Mouse (Mus musculus) limb, embryonic 11.5 days (tissue): ENCODE measurements around the gene AI467606. TPM values are rescaled to one million over a fixed set of nuclear protein-coding genes. Genes with fewer than 3 reads are reported as not detected.

Source experiments
- ATAC-seq: fragments of 200-750 bp; cut with Nextera tagmentation; 2 replicates; pipeline ENCODE4 v1.8.0; 2017; ENCODE audit warnings: low read depth; ENCODE audit not compliant: insufficient number of reproducible peaks, low FRiP score, low TSS enrichment
- DNase-seq: peaks from one replicate; pipeline ENCODE4 v3.0.0-alpha.2; 2015; ENCODE audit warnings: low spot score
- H3K27ac ChIP-seq: fragments of 300-500 bp; sonication (generic); replicated peaks from 2 replicates; pipeline ENCODE4 v1.5.1; 2014; ENCODE audit warnings: low read depth, mild to moderate bottlenecking, low read length
- H3K27me3 ChIP-seq: fragments of 300-500 bp; sonication (generic); 2 replicates; pipeline ENCODE4 v1.6.1; 2014; ENCODE audit warnings: mild to moderate bottlenecking, low read length, mixed read lengths; ENCODE audit not compliant: control insufficient read depth, insufficient read depth
- H3K36me3 ChIP-seq: fragments of 300-500 bp; sonication (generic); 2 replicates; pipeline ENCODE4 v1.6.1; 2014; ENCODE audit warnings: mild to moderate bottlenecking, low read length, moderate library complexity, mixed read lengths; ENCODE audit not compliant: control insufficient read depth, insufficient read depth
- H3K4me1 ChIP-seq: fragments of 300-500 bp; sonication (generic); 2 replicates; pipeline ENCODE4 v1.6.1; 2014; ENCODE audit warnings: low read length, mixed read lengths; ENCODE audit not compliant: control insufficient read depth, insufficient read depth
- H3K4me2 ChIP-seq: fragments of 300-500 bp; sonication (generic); 2 replicates; pipeline ENCODE4 v1.6.1; 2014; ENCODE audit warnings: low read depth, mild to moderate bottlenecking, moderate library complexity; ENCODE audit not compliant: severe bottlenecking
- H3K4me3 ChIP-seq: fragments of 300-500 bp; sonication (generic); 2 replicates; pipeline ENCODE4 v1.5.1; 2014; ENCODE audit warnings: low read depth, low read length
- H3K9ac ChIP-seq: fragments of 300-500 bp; sonication (generic); 2 replicates; pipeline ENCODE4 v1.6.1; 2014; ENCODE audit warnings: mild to moderate bottlenecking, low read length
- H3K9me3 ChIP-seq: fragments of 300-500 bp; sonication (generic); 2 replicates; pipeline ENCODE4 v1.6.1; 2016; ENCODE audit warnings: low read length; ENCODE audit not compliant: control insufficient read depth
- WGBS: fragments of 180-500 bp; shearing (Covaris S2); extraction: QIAGEN DNeasy Blood & Tissue Kit; methylation state at CpG from one replicate; pipeline ENCODE4 v1.1.7; 2014; 5-methylcytosine and 5-hydroxymethylcytosine counted together
- polyA plus RNA-seq: library from polyadenylated mRNA; unstranded; fragments of >200 nt; fragmentation: Nextera tagmentation; extraction: Ambion mirVana; gene quantifications from 2 replicates; pipeline ENCODE4 v1.2.1, GENCODE M21; 2014

Gene AI467606
- polyA plus RNA-seq, 1 experiment from 2014 or later = 1.7 TPM

DNA sequence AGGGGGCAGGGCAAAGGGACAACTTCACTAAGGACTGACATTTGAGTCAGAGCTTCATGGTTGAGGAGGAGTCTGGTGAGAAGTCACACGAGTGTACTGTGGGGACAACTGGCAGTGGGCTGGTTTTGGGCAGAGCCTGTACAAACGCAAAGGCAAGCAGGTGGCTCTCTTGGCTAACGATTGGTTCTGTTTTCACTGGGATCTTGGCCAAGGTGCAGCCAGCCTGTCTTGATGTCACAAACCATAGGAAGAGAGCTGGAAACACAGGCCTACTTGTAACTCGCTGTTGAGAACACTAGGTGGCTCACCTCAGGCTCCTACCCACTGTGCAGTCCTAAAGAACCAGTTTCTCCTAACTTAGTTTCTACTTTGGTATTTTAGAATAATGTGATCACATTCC is 38.5 kb downstream of the AI467606 start:
- DNase-seq (no peak), ATAC-seq (no peak)
- 28% methylated on average over 4 of the region's 4 CpGs for WGBS

DNA sequence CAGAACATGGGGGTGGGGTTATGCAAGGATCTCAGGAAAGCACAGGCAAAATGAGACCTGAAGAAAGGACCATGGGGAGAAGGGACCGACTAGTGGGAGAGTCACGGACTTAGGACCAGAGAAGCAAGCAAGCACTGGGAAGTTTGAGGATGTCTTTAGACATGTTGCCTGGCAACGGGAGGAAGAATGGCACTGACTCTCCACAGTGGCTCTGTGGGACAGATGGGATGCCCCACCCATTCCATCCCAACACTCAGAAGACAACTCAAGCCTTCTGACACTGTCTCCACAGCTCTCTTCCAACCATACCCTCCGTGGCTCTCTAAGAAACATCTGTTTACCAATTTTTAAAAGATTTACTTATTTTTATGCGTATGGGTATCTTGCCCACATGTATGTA is 42.0 kb downstream of the AI467606 start:
- Histone ChIP-seq H3K27me3 (no peaks in the 10 kb centered on the region), H3K36me3 (no peaks in the 10 kb centered on the region), H3K4me1 (no peaks in the 10 kb centered on the region), H3K4me2 (no peak overlapping the region), H3K9ac (no peak overlapping the region), H3K4me3 (no peak overlapping the region), H3K9me3 (no peaks in the 10 kb centered on the region), H3K27ac (no peak overlapping the region)
- WGBS = 78% methylated on average over 5 of the region's 5 CpGs
- ATAC-seq (no peak), DNase-seq (no peak)

More for the DNA sequence above, 38.5 kb downstream of the AI467606 start:
- H3K4me3 ChIP-seq = no peak overlapping the region
- no peak overlapping the region for H3K27ac ChIP-seq
- H3K36me3 ChIP-seq = no peaks in the 10 kb centered on the region
- H3K9ac ChIP-seq = no peak overlapping the region
- no peaks in the 10 kb centered on the region for H3K4me1 ChIP-seq
- no peak overlapping the region for H3K4me2 ChIP-seq
- H3K27me3 ChIP-seq = no peaks in the 10 kb centered on the region
- no peaks in the 10 kb centered on the region for H3K9me3 ChIP-seq

DNA sequence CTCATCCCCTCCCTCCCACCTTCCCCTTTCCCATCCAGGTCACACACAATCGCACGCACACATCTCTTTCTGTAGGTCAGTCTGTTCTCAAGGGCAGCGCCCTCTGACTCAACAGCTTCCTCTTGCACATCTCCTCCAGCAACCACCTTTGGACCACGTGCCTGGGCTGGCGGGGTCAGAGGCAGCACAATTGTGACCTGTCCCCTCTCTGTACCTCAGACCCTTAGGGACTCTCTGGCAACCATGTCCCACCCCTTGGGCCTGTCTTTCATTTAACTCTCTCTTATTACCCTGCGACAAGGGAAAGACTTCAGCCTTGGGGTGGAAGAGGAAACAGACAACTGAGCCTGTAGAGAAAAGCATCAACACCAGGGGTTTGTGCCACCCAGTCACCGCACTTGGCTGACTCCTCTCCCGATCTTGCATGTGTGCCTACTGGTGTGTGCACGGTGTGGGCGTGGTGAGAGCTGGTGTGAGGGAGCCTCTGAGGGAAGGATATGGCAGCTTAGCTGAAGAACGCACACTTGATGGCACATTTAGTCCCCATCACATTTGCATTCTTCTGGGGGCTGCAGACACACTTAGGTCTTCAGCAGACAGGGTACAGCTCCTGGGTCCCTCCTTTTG is 43.8 kb downstream of the AI467606 start:
- Histone ChIP-seq H3K27me3 (no peaks in the 10 kb centered on the region), H3K4me1 (no peaks in the 10 kb centered on the region), H3K4me2 (no peak overlapping the region)

DNA sequence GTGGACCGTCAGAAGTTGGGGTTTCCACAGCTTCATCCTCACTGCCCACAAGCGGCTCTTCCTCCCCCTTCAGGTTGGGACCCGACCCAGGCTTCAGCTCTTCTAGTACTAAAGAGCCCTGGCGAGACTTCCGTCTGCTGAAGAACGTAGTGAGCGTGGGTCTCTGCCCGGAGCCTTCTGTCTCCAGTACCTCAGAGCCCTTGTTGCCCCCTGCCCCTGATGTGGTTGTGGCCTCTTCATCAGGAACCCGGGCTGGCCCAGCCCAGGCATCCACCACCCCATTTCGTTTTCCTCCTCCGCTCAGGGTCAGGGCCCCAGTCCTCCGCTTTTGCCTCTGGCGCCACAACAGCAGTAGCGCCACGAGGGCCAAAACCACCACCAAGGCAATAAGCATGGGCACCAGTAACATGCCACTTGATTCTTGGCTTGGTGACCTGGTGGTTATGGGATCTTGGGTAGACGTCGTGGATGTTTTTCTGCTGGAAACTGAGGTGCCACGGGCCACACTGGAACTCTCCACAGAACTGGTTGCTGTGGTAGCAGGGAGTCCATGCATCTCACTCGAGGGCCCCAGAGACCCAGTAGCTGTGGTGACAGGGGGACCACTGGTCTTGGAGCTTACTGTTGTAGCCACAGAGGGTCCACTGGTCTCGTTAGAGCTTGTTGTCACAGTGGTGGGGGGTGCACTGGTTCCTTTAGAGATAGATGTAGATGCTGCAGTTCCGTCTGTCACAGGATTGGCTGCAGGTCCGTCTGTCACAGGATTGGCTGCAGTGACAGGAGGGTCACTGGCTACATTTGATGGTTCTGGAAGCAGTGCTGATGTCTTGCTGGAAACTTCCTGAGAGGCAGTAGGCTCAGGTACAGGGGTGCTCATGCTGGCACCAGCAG is 45.3 kb downstream of the AI467606 start:
- DNase-seq = no peak
- Histone ChIP-seq H3K4me1 (no peaks in the 10 kb centered on the region), H3K4me2 (no peak overlapping the region), H3K27me3 (no peaks in the 10 kb centered on the region), H3K4me3 (no peak overlapping the region), H3K9me3 (no peaks in the 10 kb centered on the region), H3K27ac (no peak overlapping the region), H3K9ac (no peak overlapping the region), H3K36me3 (no peaks in the 10 kb centered on the region)
- 85% methylated on average over 22 of the region's 22 CpGs for WGBS
- ATAC-seq = no peak

More for the DNA sequence above, 43.8 kb downstream of the AI467606 start:
- Histone ChIP-seq H3K9me3 (no peaks in the 10 kb centered on the region), H3K4me3 (no peak overlapping the region), H3K27ac (no peak overlapping the region), H3K9ac (no peak overlapping the region), H3K36me3 (no peaks in the 10 kb centered on the region)
- WGBS = 85% methylated on average over 11 of the region's 11 CpGs
- ATAC-seq = no peak
- DNase-seq = no peak

DNA sequence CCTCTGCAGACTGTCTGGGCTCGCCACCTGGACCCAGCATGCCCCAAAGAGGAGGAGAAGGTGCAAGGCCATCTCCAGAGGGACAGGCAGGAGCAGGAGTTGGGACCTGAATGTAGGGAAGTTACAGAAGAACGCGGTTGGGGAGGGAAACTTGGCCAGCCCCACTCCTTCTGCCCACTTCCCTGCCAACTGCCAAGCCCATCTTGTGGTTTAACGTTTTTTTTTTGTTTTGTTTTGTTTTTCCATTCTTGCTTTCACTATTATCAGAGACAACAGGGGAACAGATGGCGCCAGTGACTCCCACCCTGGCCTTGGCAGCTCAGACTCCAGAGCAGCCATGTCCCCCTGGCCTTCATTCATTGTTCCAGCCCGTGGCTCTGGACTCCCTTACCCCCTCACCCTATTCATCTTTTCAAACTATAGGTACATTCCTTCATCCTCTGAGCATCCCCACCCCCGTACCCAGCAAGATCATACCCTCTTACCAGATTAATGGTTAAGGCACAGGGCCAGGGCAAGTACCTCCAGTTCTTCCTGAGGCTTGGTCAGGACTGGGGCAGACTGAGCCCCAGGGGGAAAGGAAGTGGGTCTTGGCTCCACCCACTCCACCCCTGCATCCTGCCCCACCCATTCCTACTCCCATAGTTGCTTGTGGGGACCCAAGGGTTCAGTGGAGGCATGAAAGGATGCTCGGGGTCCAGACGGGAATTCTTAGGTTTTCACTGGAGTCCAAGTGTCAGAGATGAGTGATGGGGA is 46.3 kb downstream of the AI467606 start, which contains the start of gene Spn:
TSS of gene Spn (minus strand) at position 562 of the 756 bp plus-strand sequence.
- WGBS = 79% methylated on average over 9 of the region's 9 CpGs
- H3K4me1 ChIP-seq = no peaks in the 10 kb centered on the region
- H3K4me2 ChIP-seq = no peak within 1 kb of the TSS
- no peaks in the 10 kb centered on the region for H3K36me3 ChIP-seq
- H3K27ac ChIP-seq = no peak within 1 kb of the TSS
- no peaks in the 10 kb centered on the region for H3K27me3 ChIP-seq
- no peaks in the 10 kb centered on the region for H3K9me3 ChIP-seq
- no peak within 1 kb of the TSS for H3K4me3 ChIP-seq
- no peak for DNase-seq
- H3K9ac ChIP-seq = no peak within 1 kb of the TSS
- ATAC-seq = no peak

DNA sequence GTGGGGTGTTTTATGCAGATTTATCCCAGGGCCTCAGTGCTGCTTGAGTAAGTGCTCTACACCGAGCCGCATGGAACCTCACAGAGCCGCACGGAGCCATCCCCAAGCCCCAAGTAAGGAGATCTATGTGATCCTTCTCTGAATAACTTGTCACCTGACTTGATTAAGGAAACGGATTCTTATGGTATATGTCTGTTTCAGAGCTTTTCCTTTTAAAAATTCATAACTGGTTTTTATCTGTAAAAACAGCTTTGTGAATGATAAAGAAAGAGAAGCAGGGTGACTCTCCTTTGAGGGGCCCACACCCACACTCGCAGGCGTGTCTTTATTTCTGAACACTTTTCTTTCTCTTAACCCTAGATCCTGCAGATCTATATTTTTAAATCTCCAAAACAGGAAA is 47.9 kb downstream of the AI467606 start:
- no peak overlapping the region for H3K9ac ChIP-seq
- H3K4me1 ChIP-seq = no peaks in the 10 kb centered on the region
- H3K27me3 ChIP-seq = no peaks in the 10 kb centered on the region
- DNase-seq (no peak), ATAC-seq (no peak)
- H3K27ac ChIP-seq = no peak overlapping the region
- no peak overlapping the region for H3K4me2 ChIP-seq
- 93% methylated on average over 7 of the region's 7 CpGs for WGBS
- no peaks in the 10 kb centered on the region for H3K9me3 ChIP-seq
- no peaks in the 10 kb centered on the region for H3K36me3 ChIP-seq
- H3K4me3 ChIP-seq = no peak overlapping the region

DNA sequence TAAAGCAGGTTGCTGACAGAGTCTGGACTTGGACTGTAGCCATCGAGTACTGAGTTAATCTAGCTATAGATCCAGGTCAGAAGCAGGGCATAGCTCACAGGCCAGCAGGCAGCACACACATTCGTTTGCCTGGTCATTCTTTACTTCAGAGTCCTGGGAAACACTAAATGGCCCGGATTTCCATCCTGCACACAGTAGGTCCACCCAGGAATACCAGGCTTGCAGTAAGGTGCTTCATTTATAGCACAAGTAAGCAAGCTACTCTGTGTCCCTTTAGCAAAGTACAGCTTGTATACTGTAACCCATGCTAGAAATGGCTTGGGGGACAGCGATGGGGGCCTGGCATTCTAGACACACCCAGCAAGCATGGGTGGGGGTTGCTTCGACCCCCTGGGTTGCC is 48.4 kb downstream of the AI467606 start:
- Histone ChIP-seq H3K36me3 (no peaks in the 10 kb centered on the region), H3K4me3 (no peak overlapping the region), H3K9ac (no peak overlapping the region), H3K9me3 (no peaks in the 10 kb centered on the region), H3K27ac (no peak overlapping the region), H3K4me1 (no peaks in the 10 kb centered on the region), H3K4me2 (no peak overlapping the region), H3K27me3 (no peaks in the 10 kb centered on the region)
- 64% methylated on average over 5 of the region's 5 CpGs for WGBS
- ATAC-seq (no peak), DNase-seq (no peak)

DNA sequence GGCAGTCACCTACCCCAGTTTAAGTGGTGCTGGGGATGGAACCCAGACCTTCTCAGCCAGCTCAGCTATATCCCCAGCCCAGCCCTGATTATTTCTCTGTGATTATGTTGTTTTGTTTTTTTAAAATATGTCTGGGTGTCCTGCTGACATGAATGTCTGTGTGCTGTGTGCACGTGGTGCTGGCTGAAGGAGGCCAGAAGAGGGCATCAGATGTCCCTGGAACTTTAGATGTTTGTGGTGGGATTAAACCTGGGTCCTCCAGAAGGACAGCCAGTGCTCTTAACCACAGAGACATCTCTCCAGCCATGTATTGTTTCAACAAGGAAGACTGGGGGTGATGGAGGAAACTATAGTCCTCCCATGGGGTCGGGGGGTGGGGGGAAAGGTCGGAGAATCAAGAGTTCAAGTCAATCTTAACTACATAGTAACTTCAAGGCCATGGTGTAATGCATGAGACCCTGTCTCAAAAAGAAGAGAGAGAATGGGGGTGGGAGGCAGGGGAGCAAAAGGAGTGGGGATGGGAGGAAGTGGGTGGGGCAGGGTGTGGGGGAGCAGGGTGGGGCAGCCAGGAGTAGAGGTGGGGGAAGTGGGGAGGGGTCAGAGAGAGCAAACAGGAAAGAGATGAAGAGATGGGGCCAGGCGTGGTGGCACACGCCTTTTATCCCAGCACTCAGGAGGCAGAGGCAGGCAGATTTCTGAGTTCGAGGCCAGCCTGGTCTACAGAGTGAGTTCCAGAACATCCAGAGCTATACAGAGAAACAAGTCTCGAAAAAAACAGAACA is 49.7 kb downstream of the AI467606 start:
- Histone ChIP-seq H3K4me2 (no peak overlapping the region), H3K9me3 (no peaks in the 10 kb centered on the region), H3K36me3 (no peaks in the 10 kb centered on the region), H3K4me1 (no peaks in the 10 kb centered on the region), H3K27ac (no peak overlapping the region), H3K27me3 (no peaks in the 10 kb centered on the region), H3K9ac (no peak overlapping the region), H3K4me3 (no peak overlapping the region)
- ATAC-seq (no peak), DNase-seq (no peak)
- WGBS = 69% methylated on average over 7 of the region's 7 CpGs
